12 mouse cellular contexts compared by ENCODE assay signal in the genomic region with DNA sequence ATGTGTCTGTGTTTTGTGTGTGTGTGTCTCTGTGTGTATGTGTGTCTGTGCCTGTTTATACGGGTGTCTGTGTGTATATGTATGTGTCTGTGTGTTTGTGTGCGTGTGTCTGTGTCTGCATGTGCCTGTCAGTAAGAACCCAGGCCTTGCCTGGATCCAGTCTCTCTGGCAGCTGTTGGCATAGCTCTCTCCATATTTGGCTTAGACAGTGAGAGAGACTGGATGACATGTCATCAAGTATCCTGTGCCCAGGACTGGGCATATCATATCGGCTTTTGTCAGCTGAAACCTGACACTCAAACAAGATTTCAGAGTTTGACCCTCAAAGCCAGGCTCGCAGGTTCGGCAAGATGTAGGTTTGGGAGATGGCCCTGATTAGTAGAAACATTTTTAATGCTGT. TPM values are rescaled to one million over a fixed set of nuclear protein-coding genes. Genes with fewer than 3 reads are reported as not detected.
DNase-seq lines count a peak whose midpoint lies in the region; TF ChIP-seq lines count a peak whose summit lies in the region.
"Had no signal": no experiment of that assay in that cellular context is flagged by ENCODE, and none has a peak within 500 bp of the region (broad histone marks: within the 10 kb centered on the region; RNA-seq: fewer than 3 reads in every experiment).

No protein-coding gene starts in this region.

- peaks cover 2% of the 10 kb centered on the region for H3K36me3 ChIP-seq in heart, adult 2 months (ENCODE audit: control insufficient read depth, insufficient read depth, low read length)

- H3K27ac ChIP-seq in heart, adult 2 months: peak overlapping the region; percentile 91
- H3K27ac ChIP-seq: macrophage; stomach, postnatal 0 days had no signal

- H3K27me3 ChIP-seq in heart, adult 2 months (ENCODE audit: control insufficient read depth, insufficient read depth, low read length): no peaks in the 10 kb centered on the region

- TF ChIP-seq EP300 in heart, adult 2 months (IDR thresholded peaks at IDR 0.05; ENCODE audit: insufficient read depth, low read depth, low read length): 0 out of 2 replicates have a peak, but pooled peaks have one; percentile 72

- intact Hi-C loops in heart, adult 2 months (cut with DNase I): no loop called here
- intact Hi-C loops in heart, postnatal 36 days (cut with DNase I): no loop called here

- H3K4me1 ChIP-seq in heart, adult 2 months (ENCODE audit: control insufficient read depth, insufficient read depth, low read length): peaks cover 3% of the 10 kb centered on the region

- H3K79me2 ChIP-seq in heart, adult 2 months (replicated peaks; ENCODE audit: control insufficient read depth, insufficient read depth, low read length): 0 out of 2 replicates have a peak, but pooled peaks cover 1% of the 10 kb centered on the region

- TF ChIP-seq CTCF in heart, adult 2 months (IDR thresholded peaks at IDR 0.05): no peak

- WGBS in heart, adult 2 months: 54% methylated on average over 5 of the region's 5 CpGs

- peak; percentile 51 for DNase-seq in 3T3-L1 (ENCODE audit: low read depth, low spot score)
- peak; percentile 28 for DNase-seq in brain, adult 2 months (ENCODE audit: low read depth, low spot score)
- DNase-seq in heart, adult 2 months: peak in 1 of 2 experiments; percentile 67
- DNase-seq in heart, postnatal 36 days: peak; percentile 24 to 41
- DNase-seq in spleen, adult 12 weeks (ENCODE audit: low spot score): no peak
- DNase-seq in thymus, postnatal 14 days: no peak
- DNase-seq in urinary bladder, postnatal 4 days (ENCODE audit: low spot score in 2 of 2): no peak
- DNase-seq: left cerebral cortex, postnatal 4 days had no signal

- TF ChIP-seq POLR2A in heart, adult 2 months (IDR thresholded peaks at IDR 0.05; ENCODE audit: insufficient read depth, low read depth, low read length): no peak

- peak overlapping the region; percentile 35; the same call in 1 of the 2 replicates for H3K9ac ChIP-seq in heart, adult 2 months (ENCODE audit: low read depth, low read length)

- H3K4me3 ChIP-seq in heart, adult 2 months: no peak overlapping the region

RNA-seq across cellular contexts. Expression of a gene that starts 6.2 kb away (rescaled TPM):
- 100 to 1,000 TPM; 785 to 948 TPM for total RNA-seq in heart, adult 2 months (2021)
- 462 and 670 TPM in 2 replicates for polyA plus RNA-seq in heart, adult 2 months (2012; rRNA removed)
- 100 to 1,000 TPM; 766 to 842 TPM for total RNA-seq in heart, postnatal 36 days (2021)

RNA-seq across cellular contexts. Expression of a gene that starts 15.7 kb away (rescaled TPM):
- 10 to 100 TPM; 76.8 to 86.4 TPM for total RNA-seq in heart, adult 2 months (2021)
- 107 and 130 TPM in 2 replicates for polyA plus RNA-seq in heart, adult 2 months (2012; rRNA removed)
- total RNA-seq in heart, postnatal 36 days (2021): 10 to 100 TPM; 81.3 to 87.3 TPM

RNA-seq across cellular contexts. Expression of a gene that starts 22.7 kb away (rescaled TPM):
- total RNA-seq in heart, adult 2 months (2021): not detected
- not detected in 2 replicates for polyA plus RNA-seq in heart, adult 2 months (2012; rRNA removed)
- not detected for total RNA-seq in heart, postnatal 36 days (2021)
- total RNA-seq: layer of hippocampus, adult 18-20 months; left cerebral cortex, postnatal 4 days had no signal
- polyA plus RNA-seq: intestine, postnatal 0 days; macrophage; stomach, postnatal 0 days had no signal

RNA-seq across cellular contexts. Expression of a gene that starts 56.2 kb away (rescaled TPM):
- total RNA-seq in heart, adult 2 months (2021): 1 to 10 TPM; 6.0 to 8.7 TPM
- polyA plus RNA-seq in heart, adult 2 months (2012; rRNA removed): 7.7 and 11.4 TPM in 2 replicates
- 10 to 100 TPM in 1 of 2 experiments, 1 to 10 TPM in 1; 7.8 to 12.9 TPM for total RNA-seq in heart, postnatal 36 days (2021)

Comparison
In these comparisons a context has a peak if more than half of its experiments do, and no peak if none do; other contexts are left out.
1. DNase-seq: peak in 3T3-L1 (single experiment), brain, adult 2 months (single experiment) and heart, postnatal 36 days (2 of 2); none in spleen, adult 12 weeks (single experiment), thymus, postnatal 14 days (single experiment) and urinary bladder, postnatal 4 days (0 of 2).